Mouse (Mus musculus) kidney, adult 2 months (tissue): ENCODE results near the gene Cpne4. TPM values are rescaled to one million over a fixed set of nuclear protein-coding genes. Genes with fewer than 3 reads are reported as not detected.
A peak's percentile ranks its signal among the peaks of the same experiment; 100 is the strongest.

ENCODE experiments used
- DNase-seq: peaks from one replicate; pipeline ENCODE4 v3.0.0; 2021
- H3K27ac ChIP-seq: fragments of 200-500 bp; 2 replicates; pipeline ENCODE4 v1.5.1; 2012; ENCODE audit warnings: low read depth, low read length, control low read depth, inconsistent platforms; ENCODE audit not compliant: insufficient read depth
- H3K27me3 ChIP-seq: fragments of 200-500 bp; replicated peaks from 2 replicates; pipeline ENCODE4 v1.6.1; 2012; ENCODE audit warnings: mild to moderate bottlenecking, moderate library complexity, low read length, inconsistent platforms; ENCODE audit not compliant: control insufficient read depth, insufficient read depth
- H3K36me3 ChIP-seq: fragments of 200-500 bp; 2 replicates; pipeline ENCODE4 v1.6.1; 2012; ENCODE audit warnings: mild to moderate bottlenecking, moderate library complexity, low read length, inconsistent platforms; ENCODE audit not compliant: control insufficient read depth, insufficient read depth
- H3K4me1 ChIP-seq: fragments of 200-500 bp; 2 replicates; pipeline ENCODE4 v1.6.1; 2011; ENCODE audit warnings: low read length; ENCODE audit not compliant: control insufficient read depth, insufficient read depth
- H3K4me3 ChIP-seq: fragments of 200-500 bp; 2 replicates; pipeline ENCODE4 v1.5.1; 2011; ENCODE audit warnings: mild to moderate bottlenecking, low read depth, low read length, control low read depth; ENCODE audit not compliant: insufficient read depth
- CTCF ChIP-seq: fragments of 200-500 bp; conservative IDR thresholded peaks from 2 replicates; pipeline ENCODE4 v1.5.1; 2011; ENCODE audit warnings: low read depth, mild to moderate bottlenecking, control low read depth, low read length, moderate library complexity, mixed read lengths; ENCODE audit not compliant: insufficient read depth, insufficient read length
- POLR2A ChIP-seq: fragments of 200-500 bp; IDR thresholded peaks from one replicate; pipeline ENCODE4 v1.6.1; 2011; ENCODE audit warnings: low read depth, low read length, control low read depth
- WGBS: fragments of 180-500 bp; shearing (Covaris S2); methylation state at CpG from one replicate; pipeline ENCODE4 v1.1.7; 2018; 5-methylcytosine and 5-hydroxymethylcytosine counted together
- polyA plus RNA-seq: library from polyadenylated mRNA; depleted of rRNA; stranded (reverse); fragments of >200 nt; gene quantifications from 2 replicates; pipeline ENCODE4 v1.2.3, GENCODE M21; 2012

Cpne4 gene
- polyA plus RNA-seq, 1 experiment, result 7.4 TPM

GRCm38 (mm10) chr9:104676665-104677064, 129.6 kb downstream of the Cpne4 start:
- no peaks in the 10 kb centered on the region for H3K4me1 ChIP-seq
- no peaks in the 10 kb centered on the region for H3K27me3 ChIP-seq
- H3K4me3 ChIP-seq, result no peak overlapping the region
- 37% methylated on average over 1 of the region's 1 CpGs for WGBS
- DNase-seq, result no peak
- no peak overlapping the region for H3K27ac ChIP-seq
- TF ChIP-seq CTCF (peak; percentile 37), POLR2A (no peak)
- no peaks in the 10 kb centered on the region for H3K36me3 ChIP-seq

- Histone ChIP-seq H3K36me3 (no peaks in the 10 kb centered on the region), H3K27ac (no peak overlapping the region), H3K27me3 (no peaks in the 10 kb centered on the region), H3K4me3 (no peak overlapping the region), H3K4me1 (no peaks in the 10 kb centered on the region)
- TF ChIP-seq POLR2A (no peak), CTCF (no peak)
- 56% methylated on average over 3 of the region's 3 CpGs for WGBS
- peak; percentile 94 for DNase-seq
These were observed 131.5 kb downstream of the Cpne4 start for GRCm38 (mm10) chr9:104678571-104678970.

- H3K27me3 ChIP-seq, result no peaks in the 10 kb centered on the region
- no peak overlapping the region for H3K27ac ChIP-seq
- H3K4me3 ChIP-seq, result no peak overlapping the region
- no peak for TF ChIP-seq CTCF
- no peak for TF ChIP-seq POLR2A
- WGBS, result 59% methylated on average over 3 of the region's 3 CpGs
- H3K4me1 ChIP-seq, result no peaks in the 10 kb centered on the region
- H3K36me3 ChIP-seq, result no peaks in the 10 kb centered on the region
- peak; percentile 53 for DNase-seq
These were observed 140.0 kb downstream of the Cpne4 start for GRCm38 (mm10) chr9:104687051-104687450.

- no peak overlapping the region for H3K27ac ChIP-seq
- no peaks in the 10 kb centered on the region for H3K36me3 ChIP-seq
- 34% methylated on average over 2 of the region's 2 CpGs for WGBS
- H3K27me3 ChIP-seq, result no peaks in the 10 kb centered on the region
- TF ChIP-seq POLR2A (no peak), CTCF (no peak)
- H3K4me3 ChIP-seq, result no peak overlapping the region
- no peaks in the 10 kb centered on the region for H3K4me1 ChIP-seq
- DNase-seq, result peak; percentile 47
These were observed 146.1 kb downstream of the Cpne4 start for GRCm38 (mm10) chr9:104693145-104693544.

- no peak for DNase-seq
- Histone ChIP-seq H3K27me3 (no peaks in the 10 kb centered on the region; the same call in 1 of the 2 replicates), H3K4me1 (no peaks in the 10 kb centered on the region), H3K27ac (no peak overlapping the region), H3K4me3 (no peak overlapping the region), H3K36me3 (no peaks in the 10 kb centered on the region)
- WGBS, result 90% methylated on average over 5 of the region's 5 CpGs
- no peak for TF ChIP-seq POLR2A
- no peak for TF ChIP-seq CTCF
These were observed 163.7 kb downstream of the Cpne4 start for GRCm38 (mm10) chr9:104710831-104711230.

GRCm38 (mm10) chr9:104725311-104725710, 178.2 kb downstream of the Cpne4 start:
- no peak overlapping the region for H3K4me3 ChIP-seq
- no peaks in the 10 kb centered on the region for H3K36me3 ChIP-seq
- no peak overlapping the region for H3K27ac ChIP-seq
- no peak for DNase-seq
- TF ChIP-seq POLR2A, result no peak
- TF ChIP-seq CTCF, result no peak
- no peaks in the 10 kb centered on the region for H3K4me1 ChIP-seq
- WGBS, result 74% methylated on average over 2 of the region's 2 CpGs
- no peaks in the 10 kb centered on the region for H3K27me3 ChIP-seq

GRCm38 (mm10) chr9:104742661-104743380, 195.7 kb downstream of the Cpne4 start:
- Histone ChIP-seq H3K4me3 (no peak overlapping the region), H3K36me3 (no peaks in the 10 kb centered on the region), H3K27ac (no peak overlapping the region), H3K27me3 (no peaks in the 10 kb centered on the region), H3K4me1 (no peaks in the 10 kb centered on the region)
- WGBS, result 76% methylated on average over 14 of the region's 14 CpGs
- DNase-seq, result no peak
- TF ChIP-seq CTCF, result no peak
- no peak for TF ChIP-seq POLR2A
